Mouse (Mus musculus): Measurements from ENCODE around the gene Tbx3.

Gene Tbx3

DNA sequence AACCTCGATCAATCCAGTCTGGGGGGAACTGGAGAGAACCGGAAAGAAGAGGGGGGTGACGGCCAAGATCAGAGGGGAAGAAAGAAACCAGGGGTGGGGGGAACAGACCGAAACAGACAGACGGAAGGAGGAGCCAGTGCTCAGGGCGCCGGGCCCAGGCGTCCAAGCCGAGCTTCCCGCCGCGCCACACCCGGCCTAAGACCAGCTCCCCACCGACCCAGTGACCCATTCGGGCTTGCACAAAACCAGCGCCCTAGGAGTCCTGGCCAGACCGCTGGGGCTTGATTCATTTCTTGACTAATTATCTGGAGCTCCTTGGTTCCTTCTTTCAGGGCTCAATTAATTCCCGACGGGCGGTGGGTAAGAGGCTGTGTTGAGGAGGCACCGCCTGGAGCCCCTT is 13.6 kb upstream of the Tbx3 start:
- no peak for TF ChIP-seq GATA4 (IDR thresholded peaks at IDR 0.05; ENCODE audit: insufficient replicate concordance, low read length)

DNA sequence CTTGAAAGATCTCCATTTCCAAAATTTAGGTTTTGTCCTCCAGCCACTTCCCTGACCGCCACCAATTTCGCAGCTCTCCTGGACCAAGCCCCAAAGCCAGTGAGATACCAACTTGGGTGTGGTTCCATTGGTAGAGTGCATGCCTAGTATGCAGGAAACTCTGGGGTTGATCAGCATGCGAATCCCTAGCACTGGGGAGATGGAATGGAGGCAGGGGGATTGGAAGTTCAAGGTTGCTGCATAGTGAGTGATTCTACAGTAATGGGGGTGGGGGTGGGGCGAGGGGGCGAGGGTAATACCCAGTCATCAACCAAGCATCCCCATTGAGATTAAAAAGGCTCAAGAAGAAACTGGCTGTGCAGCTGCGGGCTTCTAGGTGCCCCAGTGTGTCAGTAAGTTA is 13.1 kb upstream of the Tbx3 start:
- TF ChIP-seq GATA4 (IDR thresholded peaks at IDR 0.05; ENCODE audit: insufficient replicate concordance, low read length) = no peak

DNA sequence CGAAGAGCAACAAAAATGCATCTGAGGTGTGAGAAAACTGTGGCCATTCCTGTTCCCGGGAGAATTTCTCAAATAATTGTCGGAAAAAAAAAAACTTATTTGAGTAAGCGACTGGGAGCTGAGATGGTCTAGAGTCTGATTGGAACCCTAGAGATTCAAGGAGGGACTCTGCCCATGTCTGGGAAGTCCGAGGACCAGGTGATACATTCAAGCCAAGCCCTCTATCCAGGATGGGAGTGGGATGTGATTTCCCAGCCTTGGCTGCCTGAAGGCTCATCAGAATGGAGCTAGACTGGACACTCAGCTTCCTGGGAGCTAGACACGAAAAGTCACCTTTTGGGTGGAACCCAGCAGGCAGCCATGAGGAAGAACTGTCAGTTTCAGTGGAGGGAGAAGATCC is 12.7 kb upstream of the Tbx3 start:
- TF ChIP-seq GATA4 (IDR thresholded peaks at IDR 0.05; ENCODE audit: insufficient replicate concordance, low read length) = no peak

DNA sequence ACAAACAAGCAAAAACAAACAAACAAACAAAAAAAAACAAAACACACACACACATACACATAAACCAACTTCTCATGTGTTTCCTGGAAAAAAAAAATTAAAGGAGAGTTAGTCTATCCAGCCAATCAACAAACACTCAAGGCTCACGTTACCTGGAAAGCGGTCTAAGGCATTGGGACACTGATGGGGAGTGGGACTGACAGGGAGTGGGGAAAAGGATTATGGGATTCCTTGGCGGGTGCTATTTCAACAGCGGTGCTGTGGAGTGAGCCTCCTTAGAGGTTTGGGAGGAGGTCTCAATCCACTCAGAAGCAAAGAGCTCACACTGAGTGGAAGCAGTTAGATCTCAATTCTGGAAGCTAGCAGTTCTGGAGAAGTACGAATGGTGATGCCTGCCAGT is 12.1 kb upstream of the Tbx3 start:
- no peak for TF ChIP-seq GATA4 (IDR thresholded peaks at IDR 0.05; ENCODE audit: insufficient replicate concordance, low read length)

DNA sequence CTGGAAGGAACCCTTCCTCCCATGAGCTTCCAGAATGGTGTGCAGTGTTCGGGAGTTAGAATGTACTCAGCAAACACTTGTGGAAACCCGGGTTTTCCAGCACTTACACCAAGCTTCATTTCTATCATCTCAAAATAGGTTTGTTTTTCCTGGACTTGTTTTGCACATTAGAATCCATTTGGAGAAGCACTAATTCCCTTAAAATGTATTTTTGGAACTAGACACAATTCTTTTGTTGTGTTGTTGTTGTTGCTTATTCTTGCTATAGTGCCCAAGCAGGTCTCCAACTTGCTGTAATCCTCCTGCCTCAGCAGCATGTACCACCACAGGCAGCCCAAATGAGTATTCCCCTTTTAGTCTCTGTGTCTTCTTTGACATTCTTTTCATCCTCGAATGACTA is 11.4 kb upstream of the Tbx3 start:
- no peak for TF ChIP-seq GATA4 (IDR thresholded peaks at IDR 0.05; ENCODE audit: insufficient replicate concordance, low read length)

DNA sequence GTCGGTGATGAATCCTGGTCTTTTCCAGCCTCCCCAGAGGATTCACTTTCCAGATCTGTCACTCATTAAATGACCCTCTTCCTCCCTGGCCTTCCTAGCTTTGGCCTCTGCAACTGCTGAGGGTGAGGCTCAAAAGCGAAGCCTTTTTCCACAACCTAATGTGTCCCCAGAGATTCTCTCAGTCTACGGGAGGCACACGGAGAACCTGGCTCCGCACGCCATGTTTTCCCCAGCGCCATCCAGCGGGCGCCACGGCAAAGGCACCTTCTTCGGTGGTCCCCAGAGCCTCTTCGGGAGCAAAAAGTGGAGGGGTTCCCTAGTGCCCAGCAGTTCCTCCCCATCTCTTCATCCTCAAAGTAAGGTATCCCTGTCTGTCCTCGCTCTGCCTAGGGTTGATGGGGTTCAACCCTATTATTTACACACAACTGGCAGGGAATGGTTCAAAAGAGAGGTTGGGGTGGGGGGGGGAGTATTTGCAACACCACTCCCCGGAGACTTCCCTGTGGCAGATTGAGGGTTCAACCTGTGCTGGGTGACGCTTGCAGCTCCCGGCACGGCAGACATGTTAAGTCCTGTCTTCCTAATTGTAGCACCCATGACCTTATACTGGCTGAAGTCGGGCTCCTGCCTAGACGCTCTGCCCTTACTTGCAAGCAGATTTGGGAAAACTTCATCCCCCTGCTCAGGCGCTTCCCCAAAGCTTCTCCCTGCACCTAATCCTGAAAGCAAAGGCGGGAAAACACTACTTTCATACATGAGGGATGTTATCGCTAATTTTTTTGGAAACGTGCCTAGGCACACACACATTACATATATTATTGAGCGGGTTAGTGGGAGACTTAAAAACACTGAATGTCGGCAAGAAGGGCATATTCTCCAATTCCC is 9.7 kb upstream of the Tbx3 start:
- no peak for TF ChIP-seq GATA4 (IDR thresholded peaks at IDR 0.05; ENCODE audit: insufficient replicate concordance, low read length)

GRCm38 (mm10) chr5:119661474-119661873 is 9.0 kb upstream of the Tbx3 start:
- no peak for TF ChIP-seq GATA4 (IDR thresholded peaks at IDR 0.05; ENCODE audit: insufficient replicate concordance, low read length)

DNA sequence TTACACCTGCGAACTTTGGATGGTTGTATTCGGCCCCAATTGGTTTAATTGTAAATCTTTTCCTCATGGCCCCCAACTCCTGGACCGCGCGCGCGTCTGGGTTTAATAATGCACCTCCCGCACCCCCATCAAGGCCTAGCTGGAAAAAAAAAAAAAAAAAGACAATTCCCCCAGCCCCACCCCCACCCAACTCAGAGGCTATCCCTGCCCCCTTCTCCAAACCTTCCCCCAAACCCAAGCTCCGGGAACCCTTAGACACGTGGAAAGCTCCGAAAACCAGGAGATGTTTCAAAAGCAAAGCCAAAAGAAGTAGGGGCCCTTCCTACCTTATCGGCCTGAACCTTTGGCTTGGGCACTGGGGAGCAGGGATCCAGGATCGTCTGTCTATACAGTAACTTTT is 8.1 kb upstream of the Tbx3 start:
- TF ChIP-seq GATA4 (IDR thresholded peaks at IDR 0.05; ENCODE audit: insufficient replicate concordance, low read length) = no peak

- TF ChIP-seq GATA4 (IDR thresholded peaks at IDR 0.05; ENCODE audit: insufficient replicate concordance, low read length) = no peak
These were observed 7.7 kb upstream of the Tbx3 start for GRCm38 (mm10) chr5:119662731-119663130.

DNA sequence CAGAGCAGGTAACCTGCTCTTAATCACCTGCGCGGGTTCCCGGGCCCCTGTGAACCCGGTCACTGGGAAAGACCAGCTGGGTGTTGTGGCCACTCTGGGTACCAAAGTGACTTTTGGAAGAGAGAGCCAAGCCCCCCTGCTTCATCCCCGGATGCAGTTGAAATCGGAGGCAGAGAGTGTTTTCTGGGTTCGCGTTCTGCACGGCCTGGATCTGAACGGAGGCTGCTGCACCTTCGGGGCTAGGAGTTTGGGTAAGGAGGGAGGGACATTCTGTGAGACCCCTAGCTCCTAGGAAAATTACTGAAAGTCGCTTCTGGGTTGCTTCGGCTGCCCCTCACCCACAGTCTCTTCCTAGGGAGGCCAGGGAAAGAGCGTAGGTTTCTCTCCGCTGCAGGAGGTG is 7.2 kb upstream of the Tbx3 start:
- TF ChIP-seq GATA4 (IDR thresholded peaks at IDR 0.05; ENCODE audit: insufficient replicate concordance, low read length) = no peak

DNA sequence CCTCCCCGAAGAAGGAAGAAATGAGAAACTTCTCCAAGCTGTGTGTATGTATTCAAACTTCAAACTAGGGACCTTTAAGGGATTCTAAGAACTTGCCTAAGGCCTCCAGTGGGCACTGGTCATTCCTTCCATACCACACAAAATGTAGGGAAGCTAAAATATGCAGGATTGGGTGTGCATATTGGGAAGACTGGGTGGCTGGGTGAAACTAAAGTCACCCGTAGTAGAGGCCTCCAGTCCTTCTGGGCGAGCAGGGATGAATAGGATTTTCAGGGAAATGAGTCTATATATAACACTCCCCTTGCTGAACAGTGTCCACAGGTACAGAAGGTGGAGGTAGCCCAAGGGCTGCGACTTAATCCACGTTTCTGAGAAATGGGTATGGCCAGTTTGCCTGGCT is 6.7 kb upstream of the Tbx3 start:
- TF ChIP-seq GATA4 (IDR thresholded peaks at IDR 0.05; ENCODE audit: insufficient replicate concordance, low read length) = no peak

- TF ChIP-seq GATA4 (IDR thresholded peaks at IDR 0.05; ENCODE audit: insufficient replicate concordance, low read length) = no peak
These were observed 4.7 kb upstream of the Tbx3 start for GRCm38 (mm10) chr5:119665739-119666138.

DNA sequence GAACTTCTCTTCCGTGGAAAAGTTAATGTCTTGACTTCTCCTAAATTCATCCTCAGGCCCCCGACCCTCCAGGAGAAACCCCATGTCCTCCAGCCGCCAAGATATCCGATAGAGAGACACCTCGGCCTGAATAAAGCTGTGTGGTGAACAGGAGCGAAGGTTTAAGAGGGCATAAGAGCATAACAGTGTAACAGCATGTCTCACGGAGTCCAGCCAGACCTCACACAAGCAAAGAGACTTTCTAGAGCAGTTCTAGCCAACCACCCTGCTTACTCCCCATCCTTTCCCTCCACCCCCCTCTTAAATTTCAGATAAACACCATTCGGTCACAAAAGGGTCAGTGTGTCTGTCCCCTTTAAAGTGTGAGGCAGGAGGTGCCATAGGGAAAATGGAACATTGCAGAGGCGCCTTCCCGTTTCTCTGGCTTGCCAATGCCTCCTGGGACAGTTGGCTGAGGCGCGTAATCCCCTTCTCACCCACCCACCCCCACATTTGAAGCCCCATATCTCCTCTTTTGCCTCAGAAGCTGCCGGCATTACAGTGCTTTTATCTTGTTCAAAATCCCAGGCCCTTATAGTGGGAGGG is 3.0 kb upstream of the Tbx3 start:
- TF ChIP-seq GATA4 (IDR thresholded peaks at IDR 0.05; ENCODE audit: insufficient replicate concordance, low read length) = no peak

DNA sequence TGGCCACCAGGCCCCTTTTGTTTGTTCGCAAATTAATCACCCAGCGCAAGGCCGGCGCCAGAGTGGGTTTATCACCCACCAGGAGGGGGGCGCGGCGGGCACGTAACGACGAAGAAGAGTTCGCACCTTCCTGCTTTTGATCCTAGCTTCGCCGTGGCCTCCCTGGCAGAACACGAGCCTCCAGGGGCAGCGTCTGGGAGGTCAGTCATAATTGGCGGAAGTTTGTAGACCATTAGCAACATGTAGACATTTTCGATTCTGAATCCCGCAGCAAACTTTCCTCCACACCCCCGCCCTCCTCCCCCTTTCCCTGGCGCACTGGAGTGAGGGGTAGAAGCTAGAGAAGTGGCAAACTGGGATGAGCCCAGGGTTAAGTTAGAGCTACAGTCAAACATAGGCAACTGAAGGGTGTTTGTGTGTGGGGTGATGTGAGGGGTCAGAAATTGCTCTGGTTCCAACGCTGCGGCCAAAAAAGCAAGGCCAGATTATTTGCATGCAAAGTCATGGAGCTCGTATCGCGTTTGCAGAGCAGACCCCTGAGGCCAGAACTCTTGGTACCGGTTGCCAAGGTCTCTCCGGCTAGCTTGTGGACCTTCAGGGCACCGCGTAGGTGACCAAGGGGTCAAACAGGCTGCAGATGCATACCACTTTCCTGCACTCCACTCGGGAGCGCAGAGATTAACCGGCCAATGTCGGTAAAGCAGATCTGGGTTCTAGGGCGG is 2.1 kb upstream of the Tbx3 start:
- no peak for TF ChIP-seq GATA4 (IDR thresholded peaks at IDR 0.05; ENCODE audit: insufficient replicate concordance, low read length)

DNA sequence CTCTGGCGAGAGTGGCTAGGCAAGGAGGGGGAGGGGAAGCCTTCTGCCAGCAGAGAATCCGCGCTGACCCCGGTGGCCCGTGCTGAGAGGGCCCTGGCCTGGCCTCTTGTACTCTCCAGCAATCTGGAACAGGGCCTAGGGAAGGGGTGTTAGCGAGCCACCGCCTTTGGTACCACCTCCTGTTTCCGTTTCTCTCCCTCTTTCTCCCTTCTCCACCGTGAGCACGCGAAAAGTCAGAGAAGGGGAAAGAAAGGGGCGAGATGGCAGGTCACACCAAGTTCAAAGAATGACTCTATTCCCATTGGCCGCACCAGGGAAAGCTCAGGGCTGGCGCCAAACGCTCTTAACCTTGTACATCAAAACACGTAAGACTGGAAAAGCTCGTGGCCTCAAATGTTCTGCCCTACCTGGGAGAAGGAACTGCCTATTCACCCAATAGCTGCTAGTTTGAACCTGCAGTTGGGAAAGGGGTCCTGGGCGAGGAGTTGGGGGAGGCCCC is 1.5 kb upstream of the Tbx3 start:
- no peak for TF ChIP-seq GATA4 (IDR thresholded peaks at IDR 0.05; ENCODE audit: insufficient replicate concordance, low read length)

Data from liver, adult (tissue).